Mouse (Mus musculus) heart, embryonic 11.5 days (tissue): ENCODE data around the gene Mapk11. TPM values are rescaled to one million over a fixed set of nuclear protein-coding genes. Genes with fewer than 3 reads are reported as not detected.

Experiments used
- ATAC-seq: fragments of 200-750 bp; cut with Nextera tagmentation; replicated peaks from 2 replicates; pipeline ENCODE4 v1.8.0; 2017; ENCODE audit warnings: moderate library complexity; ENCODE audit not compliant: insufficient number of reproducible peaks, low FRiP score, low TSS enrichment
- H3K27ac ChIP-seq: fragments of 300-500 bp; sonication (generic); 2 replicates; pipeline ENCODE4 v1.5.1; 2014; ENCODE audit warnings: mild to moderate bottlenecking, low read depth, low read length
- H3K27me3 ChIP-seq: fragments of 300-500 bp; sonication (generic); 2 replicates; pipeline ENCODE4 v1.6.1; 2014; ENCODE audit warnings: mild to moderate bottlenecking, low read length, mixed read lengths; ENCODE audit not compliant: control insufficient read depth, insufficient read depth
- H3K36me3 ChIP-seq: fragments of 300-500 bp; sonication (generic); 2 replicates; pipeline ENCODE4 v1.6.1; 2014; ENCODE audit warnings: mild to moderate bottlenecking, low read length, moderate library complexity, mixed read lengths; ENCODE audit not compliant: control insufficient read depth, insufficient read depth
- H3K4me1 ChIP-seq: fragments of 300-500 bp; sonication (generic); 2 replicates; pipeline ENCODE4 v1.6.1; 2014; ENCODE audit warnings: low read length; ENCODE audit not compliant: control insufficient read depth, insufficient read depth
- H3K4me2 ChIP-seq: fragments of 300-500 bp; sonication (generic); 2 replicates; pipeline ENCODE4 v1.6.1; 2014; ENCODE audit warnings: mild to moderate bottlenecking, moderate library complexity
- H3K4me3 ChIP-seq: fragments of 300-500 bp; sonication (generic); 2 replicates; pipeline ENCODE4 v1.5.1; 2014; ENCODE audit warnings: low read depth, low read length
- H3K9ac ChIP-seq: fragments of 300-500 bp; sonication (generic); 2 replicates; pipeline ENCODE4 v1.6.1; 2014; ENCODE audit warnings: mild to moderate bottlenecking, low read depth, low read length, moderate library complexity
- H3K9me3 ChIP-seq: fragments of 300-500 bp; sonication (generic); replicated peaks from 2 replicates; pipeline ENCODE4 v1.6.1; 2016; ENCODE audit warnings: low read length; ENCODE audit not compliant: control insufficient read depth
- WGBS: fragments of 180-500 bp; shearing (Covaris S2); extraction: QIAGEN DNeasy Blood & Tissue Kit; methylation state at CpG from one replicate; pipeline ENCODE4 v1.1.7; 2014; ENCODE audit not compliant: insufficient replicate concordance; 5-methylcytosine and 5-hydroxymethylcytosine counted together
- polyA plus RNA-seq: library from polyadenylated mRNA; unstranded; fragments of >200 nt; fragmentation: Nextera tagmentation; extraction: Ambion mirVana; gene quantifications from 2 replicates; pipeline ENCODE4 v1.2.1, GENCODE M21; 2014

Gene Mapk11
- polyA plus RNA-seq, result 3.2 and 4.2 TPM in 2 replicates

DNA sequence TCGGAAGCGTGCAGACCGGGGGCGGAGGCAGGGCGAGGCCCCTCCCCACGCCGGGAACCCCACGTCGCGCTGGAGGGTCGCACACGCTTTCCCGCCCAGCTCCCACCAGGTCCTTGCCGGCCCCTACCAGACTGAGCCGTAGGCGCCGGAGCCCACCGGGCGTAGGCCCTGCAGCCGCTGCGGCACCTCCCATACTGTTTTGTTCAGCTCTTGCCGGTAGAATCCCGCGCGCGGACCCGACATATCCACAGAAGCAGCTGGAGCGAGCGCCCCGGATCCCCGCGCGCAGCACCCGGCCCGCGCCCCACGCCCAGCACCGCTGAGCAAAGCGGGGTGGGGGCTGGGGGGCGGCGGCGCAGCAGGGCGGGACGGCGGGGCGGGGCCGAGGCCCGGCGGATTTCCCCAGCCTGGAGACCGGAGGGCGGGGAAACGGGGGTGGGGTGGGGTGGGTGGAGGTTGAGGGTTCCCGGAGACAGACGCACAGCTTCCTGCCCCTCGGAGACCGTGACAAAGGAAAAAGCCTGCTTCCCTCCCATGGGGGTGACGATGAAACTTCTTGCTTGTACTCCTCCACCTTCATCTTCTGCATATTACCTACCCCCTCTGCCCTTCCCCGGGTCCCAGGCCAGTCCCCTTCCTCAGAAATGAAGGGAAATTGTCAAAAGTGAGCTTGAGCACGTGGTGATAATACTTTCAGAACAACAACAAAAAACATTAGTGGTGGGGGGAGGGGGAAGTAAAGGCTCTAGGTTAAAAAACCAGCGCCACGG, at the start of gene Mapk11:
Mapk11 (minus strand) TSS at position 358 of the 770 bp plus-strand sequence.
- WGBS, result under 1% methylated on average over 58 of the region's 61 CpGs
- Histone ChIP-seq H3K9ac (peak within 1 kb of the TSS; percentile 74), H3K27ac (no peak within 1 kb of the TSS), H3K4me3 (peak within 1 kb of the TSS; percentile 74), H3K27me3 (peaks cover 59% of the 10 kb centered on the region), H3K9me3 (no peaks in the 10 kb centered on the region), H3K4me1 (peaks cover 16% of the 10 kb centered on the region), H3K4me2 (peak within 1 kb of the TSS; percentile 99), H3K36me3 (peaks cover 7% of the 10 kb centered on the region)
- ATAC-seq, result peak; percentile 50

GRCm38 (mm10) chr15:89197056-89197455, 47.6 kb upstream of the Mapk11 start:
- no peak overlapping the region for H3K27ac ChIP-seq
- no peaks in the 10 kb centered on the region for H3K27me3 ChIP-seq
- 73% methylated on average over 15 of the region's 15 CpGs for WGBS
- ATAC-seq, result no peak
- peaks cover 12% of the 10 kb centered on the region for H3K4me1 ChIP-seq
- H3K4me2 ChIP-seq, result peak overlapping the region; percentile 79
- no peaks in the 10 kb centered on the region for H3K9me3 ChIP-seq
- H3K36me3 ChIP-seq, result no peaks in the 10 kb centered on the region
- peak overlapping the region; percentile 68 for H3K4me3 ChIP-seq
- H3K9ac ChIP-seq, result peak overlapping the region; percentile 88

DNA sequence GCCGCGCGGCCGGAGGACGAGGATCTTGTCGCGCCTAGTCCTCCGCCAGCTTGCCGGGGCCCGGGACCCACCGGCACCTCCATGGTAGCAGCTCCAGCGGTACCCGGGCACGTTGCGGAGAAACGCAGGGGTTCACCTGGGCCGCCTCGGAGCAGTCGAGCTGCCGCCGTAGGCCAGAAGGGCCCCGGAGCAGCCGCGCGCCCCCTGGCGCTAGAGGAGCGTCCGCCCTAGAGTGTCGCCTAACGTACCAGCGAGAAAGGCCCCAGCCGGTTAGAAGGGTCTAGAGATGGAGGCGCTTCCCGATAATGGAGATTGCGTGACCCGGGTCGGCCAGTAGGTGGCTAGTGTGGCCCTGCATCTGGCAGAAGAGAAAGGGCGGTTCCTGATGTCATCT, 46.9 kb upstream of the Mapk11 start, which contains the start of gene Dennd6b:
Dennd6b (minus strand) TSS at position 184 of the 394 bp plus-strand sequence.
- H3K36me3 ChIP-seq, result no peaks in the 10 kb centered on the region
- H3K27ac ChIP-seq, result peak within 1 kb of the TSS; percentile 91
- peak within 1 kb of the TSS; percentile 68 for H3K4me3 ChIP-seq
- H3K9me3 ChIP-seq, result no peaks in the 10 kb centered on the region
- H3K4me2 ChIP-seq, result peak within 1 kb of the TSS; percentile 79
- H3K9ac ChIP-seq, result peak within 1 kb of the TSS; percentile 88
- WGBS, result under 1% methylated on average over 38 of the region's 38 CpGs
- H3K4me1 ChIP-seq, result peaks cover 12% of the 10 kb centered on the region
- H3K27me3 ChIP-seq, result no peaks in the 10 kb centered on the region
- ATAC-seq, result peak; percentile 98

DNA sequence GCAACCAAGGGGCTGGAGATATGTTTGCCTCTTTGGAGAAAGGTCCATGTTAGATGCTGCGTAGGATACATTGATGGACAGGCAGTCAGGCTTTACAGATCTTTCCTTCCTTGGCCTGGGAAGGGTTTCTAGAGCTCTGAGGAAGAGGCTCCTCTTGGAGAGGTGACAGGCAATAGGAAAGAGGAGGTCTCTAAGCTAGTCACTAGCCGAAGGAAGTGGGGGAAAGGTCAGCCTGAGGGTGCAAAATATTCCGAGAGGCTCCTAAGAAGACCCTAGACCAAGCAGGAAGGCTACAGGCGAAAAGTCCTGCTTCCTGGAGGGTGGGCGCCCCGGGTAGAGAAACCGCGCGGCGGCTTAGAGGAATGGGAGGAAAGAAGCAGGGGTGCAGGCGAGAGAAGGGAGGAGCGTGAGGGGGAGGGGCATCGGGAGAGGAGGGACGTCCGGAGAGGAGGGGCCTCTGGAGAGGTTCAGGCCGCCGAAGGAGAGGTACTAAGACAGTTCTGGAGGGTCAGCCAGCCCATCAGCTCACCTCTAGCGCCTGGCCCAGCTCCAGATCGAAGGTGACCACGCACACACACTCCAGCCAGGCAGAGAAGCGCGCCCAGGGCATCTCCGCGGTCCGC, 46.4 kb upstream of the Mapk11 start:
- Histone ChIP-seq H3K9ac (peak overlapping the region; percentile 88), H3K9me3 (no peaks in the 10 kb centered on the region), H3K4me1 (peaks cover 12% of the 10 kb centered on the region), H3K36me3 (no peaks in the 10 kb centered on the region), H3K4me2 (peak overlapping the region; percentile 79), H3K27me3 (no peaks in the 10 kb centered on the region), H3K4me3 (peak overlapping the region; percentile 68), H3K27ac (peak overlapping the region; percentile 91)
- ATAC-seq, result peak; percentile 95
- under 1% methylated on average over 25 of the region's 25 CpGs for WGBS

DNA sequence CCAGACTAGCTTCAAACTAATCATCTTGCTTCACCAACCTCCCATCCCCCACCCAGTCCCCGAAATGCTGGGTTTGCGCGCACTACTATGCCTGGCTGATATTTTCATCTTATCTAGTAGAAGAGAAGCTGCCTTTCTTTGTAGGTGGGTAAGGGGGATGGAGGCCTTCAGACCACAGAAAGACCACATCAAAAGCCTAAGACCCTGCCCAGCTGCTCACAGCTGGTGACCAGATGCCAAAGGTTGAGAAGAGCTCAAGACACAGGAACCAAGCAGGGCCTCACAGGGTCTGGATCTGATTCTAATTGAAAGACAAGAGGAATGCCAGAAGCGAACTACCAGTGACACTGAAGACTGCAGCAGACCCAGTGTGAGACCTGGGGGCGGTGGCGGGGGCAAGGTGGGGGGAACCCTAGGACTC, 45.8 kb upstream of the Mapk11 start:
- no peaks in the 10 kb centered on the region for H3K9me3 ChIP-seq
- H3K27ac ChIP-seq, result peak overlapping the region; percentile 91
- no peaks in the 10 kb centered on the region for H3K36me3 ChIP-seq
- peak overlapping the region; percentile 88 for H3K9ac ChIP-seq
- H3K4me3 ChIP-seq, result peak overlapping the region; percentile 68
- WGBS, result 29% methylated on average over 6 of the region's 6 CpGs
- no peaks in the 10 kb centered on the region for H3K27me3 ChIP-seq
- peak overlapping the region; percentile 79 for H3K4me2 ChIP-seq
- peaks cover 12% of the 10 kb centered on the region for H3K4me1 ChIP-seq
- no peak for ATAC-seq

GRCm38 (mm10) chr15:89184937-89185227, 35.5 kb upstream of the Mapk11 start:
- no peak for ATAC-seq
- no peaks in the 10 kb centered on the region for H3K9me3 ChIP-seq
- H3K36me3 ChIP-seq, result 0 out of 2 replicates have a peak, but pooled peaks cover 4% of the 10 kb centered on the region
- no peak overlapping the region for H3K4me3 ChIP-seq
- WGBS, result 86% methylated on average over 5 of the region's 5 CpGs
- peaks cover 15% of the 10 kb centered on the region for H3K4me1 ChIP-seq
- H3K4me2 ChIP-seq, result no peak overlapping the region
- H3K9ac ChIP-seq, result no peak overlapping the region
- H3K27me3 ChIP-seq, result no peaks in the 10 kb centered on the region
- H3K27ac ChIP-seq, result no peak overlapping the region

GRCm38 (mm10) chr15:89184141-89184936, 34.9 kb upstream of the Mapk11 start:
- Histone ChIP-seq H3K27ac (no peak overlapping the region), H3K4me1 (peaks cover 20% of the 10 kb centered on the region), H3K9me3 (no peaks in the 10 kb centered on the region), H3K9ac (no peak overlapping the region), H3K27me3 (no peaks in the 10 kb centered on the region), H3K4me2 (no peak overlapping the region), H3K36me3 (0 out of 2 replicates have a peak, but pooled peaks cover 4% of the 10 kb centered on the region), H3K4me3 (no peak overlapping the region)
- WGBS, result 66% methylated on average over 5 of the region's 5 CpGs
- no peak for ATAC-seq

DNA sequence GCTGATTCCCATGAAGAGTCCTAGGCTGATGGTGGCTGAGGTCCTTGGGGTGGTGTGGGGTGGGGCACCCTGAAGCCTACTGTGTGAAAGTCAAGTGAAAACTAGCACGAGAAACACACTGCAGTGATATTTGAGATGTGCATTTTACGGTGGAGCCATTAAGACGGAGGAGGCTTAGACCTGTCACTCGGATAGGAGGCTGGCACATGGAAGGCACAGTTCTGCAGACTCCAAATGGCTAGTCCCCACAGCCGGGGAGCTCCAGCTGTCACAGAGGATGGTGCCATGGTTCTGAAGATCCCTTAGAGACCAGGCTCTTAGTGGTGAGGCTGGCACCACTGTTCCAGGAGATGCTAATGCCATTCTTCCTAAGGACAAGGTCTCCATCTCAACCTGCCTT, 33.4 kb upstream of the Mapk11 start:
- ATAC-seq, result no peak
- H3K27ac ChIP-seq, result peak overlapping the region; percentile 35; the same call in 1 of the 2 replicates
- 72% methylated on average over 5 of the region's 5 CpGs for WGBS
- no peaks in the 10 kb centered on the region for H3K27me3 ChIP-seq
- H3K4me1 ChIP-seq, result peaks cover 31% of the 10 kb centered on the region
- H3K4me2 ChIP-seq, result no peak overlapping the region
- no peaks in the 10 kb centered on the region for H3K9me3 ChIP-seq
- H3K9ac ChIP-seq, result no peak overlapping the region
- H3K4me3 ChIP-seq, result no peak overlapping the region
- H3K36me3 ChIP-seq, result 0 out of 2 replicates have a peak, but pooled peaks cover 4% of the 10 kb centered on the region
